Mouse (Mus musculus): ENCODE measurements around the gene Cygb. TPM values are rescaled to one million over a fixed set of nuclear protein-coding genes. Genes with fewer than 3 reads are reported as not detected.

The Cygb gene
- polyA plus RNA-seq, 1 experiment = 0.02 TPM

DNA sequence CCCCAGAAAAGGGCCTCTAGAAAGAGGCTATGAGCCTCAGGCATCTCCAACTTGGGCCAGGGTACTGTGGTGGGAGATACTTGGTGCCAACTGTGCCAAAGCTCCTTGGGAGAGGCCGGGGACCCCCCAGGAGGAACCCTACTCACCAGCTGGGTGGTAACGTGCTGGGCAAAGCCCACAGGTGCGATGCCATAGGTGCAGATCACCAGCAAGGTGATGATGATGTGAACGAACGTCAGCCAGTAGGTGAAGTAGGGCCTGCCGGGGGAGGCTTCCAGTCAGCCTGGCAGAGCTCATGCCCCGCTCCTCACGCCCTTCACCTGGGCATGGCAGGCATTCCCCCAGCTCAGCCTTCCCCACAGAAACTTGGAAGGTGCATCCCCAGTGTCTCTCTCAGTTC, 52.1 kb downstream of the Cygb start:
- Histone ChIP-seq H3K4me3 (replicated peaks) (no peak overlapping the region), H3K36me3 (ENCODE audit: control insufficient read depth) (peaks cover 98% of the 10 kb centered on the region), H3K27me3 (ENCODE audit: control insufficient read depth) (no peaks in the 10 kb centered on the region), H3K9me3 (ENCODE audit: control insufficient read depth, low read length) (no peaks in the 10 kb centered on the region), H3K4me1 (ENCODE audit: control insufficient read depth) (peaks cover 8% of the 10 kb centered on the region)
- TF ChIP-seq GATA1 (IDR thresholded peaks at IDR 0.05; ENCODE audit: low read length) (no peak), TAL1 (IDR thresholded peaks at IDR 0.05; ENCODE audit: low read length) (no peak)

DNA sequence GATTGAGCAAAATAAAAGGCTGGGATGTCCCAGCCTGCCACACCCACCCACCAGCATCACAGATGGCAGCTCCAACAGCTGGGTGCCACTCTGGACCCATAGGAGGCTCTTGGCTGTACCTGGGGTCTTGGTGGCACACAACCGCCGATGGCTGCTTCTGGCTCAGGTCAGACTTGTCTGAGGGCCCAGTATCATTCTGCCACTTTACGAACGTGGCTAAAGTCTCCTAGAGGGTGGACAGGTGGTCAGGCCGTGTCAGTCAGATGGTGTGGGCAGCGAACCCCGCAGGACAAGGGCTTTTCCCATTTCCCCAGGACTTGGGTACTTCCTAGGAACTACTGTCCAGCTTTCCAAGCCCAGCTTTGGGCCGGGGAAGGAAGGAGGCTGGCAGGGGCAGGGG, 52.9 kb downstream of the Cygb start:
- Histone ChIP-seq H3K27me3 (ENCODE audit: control insufficient read depth) (no peaks in the 10 kb centered on the region), H3K9me3 (ENCODE audit: control insufficient read depth, low read length) (no peaks in the 10 kb centered on the region), H3K4me1 (ENCODE audit: control insufficient read depth) (peaks cover 8% of the 10 kb centered on the region), H3K4me3 (replicated peaks) (no peak overlapping the region), H3K36me3 (ENCODE audit: control insufficient read depth) (peaks cover 95% of the 10 kb centered on the region)
- TF ChIP-seq TAL1 (IDR thresholded peaks at IDR 0.05; ENCODE audit: low read length) = no peak
- no peak for TF ChIP-seq GATA1 (IDR thresholded peaks at IDR 0.05; ENCODE audit: low read length)

DNA sequence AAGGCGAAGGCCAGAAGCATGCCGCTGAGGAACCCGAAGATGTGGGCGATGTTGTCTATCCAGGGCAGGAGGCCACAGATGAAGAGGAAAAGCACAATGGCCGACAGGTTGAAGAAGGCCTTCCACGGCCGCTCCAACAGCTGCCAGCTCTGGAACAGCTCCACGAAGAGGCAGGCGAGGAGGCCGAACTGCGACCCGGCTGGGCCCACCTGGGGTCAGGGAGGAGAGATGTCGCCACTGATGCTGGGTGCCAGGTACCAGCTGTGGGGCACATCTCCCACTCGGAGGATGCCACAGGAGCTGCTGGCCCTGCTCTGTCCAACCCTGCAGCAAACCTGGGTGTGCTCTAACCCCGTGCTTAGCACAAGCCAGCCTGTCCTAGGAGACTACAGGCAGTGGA, 54.9 kb downstream of the Cygb start:
- H3K9me3 ChIP-seq (ENCODE audit: control insufficient read depth, low read length) = no peaks in the 10 kb centered on the region
- TF ChIP-seq GATA1 (IDR thresholded peaks at IDR 0.05; ENCODE audit: low read length) (no peak), TAL1 (IDR thresholded peaks at IDR 0.05; ENCODE audit: low read length) (no peak)
- peaks cover 78% of the 10 kb centered on the region for H3K36me3 ChIP-seq (ENCODE audit: control insufficient read depth)
- H3K27me3 ChIP-seq (ENCODE audit: control insufficient read depth) = no peaks in the 10 kb centered on the region
- no peak overlapping the region for H3K4me3 ChIP-seq (replicated peaks)
- peaks cover 7% of the 10 kb centered on the region for H3K4me1 ChIP-seq (ENCODE audit: control insufficient read depth)

DNA sequence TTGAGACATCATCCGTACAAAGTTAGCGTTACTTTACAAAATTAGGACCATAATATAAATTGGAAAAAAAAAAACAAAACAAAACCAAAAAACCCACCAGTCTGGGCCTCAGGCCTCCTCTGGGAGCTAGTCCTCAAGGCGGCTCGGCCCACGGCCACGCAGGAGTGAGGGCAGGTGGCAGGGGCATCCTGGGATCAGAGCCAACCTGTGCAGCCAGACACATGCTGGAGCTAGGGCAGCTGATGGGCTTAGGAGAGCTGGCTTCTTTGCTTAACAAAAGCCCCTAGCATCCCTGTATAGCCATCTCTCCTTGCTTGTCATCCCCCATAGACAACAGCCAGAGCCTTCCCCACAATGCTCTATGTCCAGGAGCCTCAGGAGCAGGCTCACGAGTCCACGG, 55.9 kb downstream of the Cygb start:
- Histone ChIP-seq H3K4me3 (replicated peaks) (no peak overlapping the region), H3K9me3 (ENCODE audit: control insufficient read depth, low read length) (no peaks in the 10 kb centered on the region), H3K4me1 (ENCODE audit: control insufficient read depth) (no peaks in the 10 kb centered on the region), H3K36me3 (ENCODE audit: control insufficient read depth) (peaks cover 68% of the 10 kb centered on the region), H3K27me3 (ENCODE audit: control insufficient read depth) (peaks cover 3% of the 10 kb centered on the region; the same call in 1 of the 2 replicates)
- TF ChIP-seq TAL1 (IDR thresholded peaks at IDR 0.05; ENCODE audit: low read length) = no peak
- TF ChIP-seq GATA1 (IDR thresholded peaks at IDR 0.05; ENCODE audit: low read length) = no peak

DNA sequence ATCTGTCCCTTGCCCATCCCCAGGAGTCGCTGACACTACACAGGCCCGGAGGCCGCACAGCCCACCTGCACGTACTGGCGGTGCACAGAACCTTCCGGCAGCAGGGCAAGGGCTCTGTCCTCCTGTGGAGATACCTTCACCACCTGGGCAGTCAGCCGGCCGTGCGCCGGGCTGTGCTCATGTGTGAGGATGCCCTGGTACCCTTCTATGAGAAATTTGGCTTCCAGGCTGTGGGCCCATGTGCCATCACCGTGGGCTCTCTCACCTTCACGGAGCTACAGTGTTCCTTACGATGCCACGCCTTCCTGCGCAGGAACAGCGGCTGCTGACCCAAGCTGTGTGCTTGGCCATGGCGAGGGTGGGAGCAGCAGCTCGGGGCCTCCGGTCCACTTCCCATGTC, 57.3 kb downstream of the Cygb start:
- peaks cover 6% of the 10 kb centered on the region for H3K27me3 ChIP-seq (ENCODE audit: control insufficient read depth)
- peaks cover 9% of the 10 kb centered on the region for H3K4me1 ChIP-seq (ENCODE audit: control insufficient read depth)
- no peak overlapping the region for H3K4me3 ChIP-seq (replicated peaks)
- no peaks in the 10 kb centered on the region for H3K9me3 ChIP-seq (ENCODE audit: control insufficient read depth, low read length)
- TF ChIP-seq GATA1 (IDR thresholded peaks at IDR 0.05; ENCODE audit: low read length) (no peak), TAL1 (IDR thresholded peaks at IDR 0.05; ENCODE audit: low read length) (no peak)
- peaks cover 54% of the 10 kb centered on the region for H3K36me3 ChIP-seq (ENCODE audit: control insufficient read depth)

Other genes with a start within 250 kb of the Cygb start
- gene Rnf157, start 241.3 kb downstream of the Cygb start, polyA plus RNA-seq (2012) = 0.04 TPM in 1 of 2 replicates, not detected in the other
- 377 and 469 TPM in 2 replicates for gene Ubald2, start 220.2 kb downstream of the Cygb start, polyA plus RNA-seq (2012)
- gene Qrich2, start 188.1 kb downstream of the Cygb start, polyA plus RNA-seq (2012) = 0.01 TPM in 1 of 2 replicates, not detected in the other
- gene Prpsap1, start 160.1 kb downstream of the Cygb start, polyA plus RNA-seq (2012) = 1.2 and 1.4 TPM in 2 replicates
- gene Sphk1, start 123.4 kb downstream of the Cygb start, polyA plus RNA-seq (2012) = 13.6 and 14.3 TPM in 2 replicates
- gene Ube2o, start 72.9 kb downstream of the Cygb start, polyA plus RNA-seq (2012) = 71.6 and 80.5 TPM in 2 replicates
- gene Aanat, start 67.9 kb downstream of the Cygb start, polyA plus RNA-seq (2012) = not detected in 2 replicates
- 1.6 and 1.8 TPM in 2 replicates for gene Rhbdf2, start 27.3 kb downstream of the Cygb start, polyA plus RNA-seq (2012)
- gene Prcd, start 779 bp downstream of the Cygb start, polyA plus RNA-seq (2012) = not detected in 2 replicates
- not detected in 2 replicates for gene St6galnac1, start 121.2 kb upstream of the Cygb start, polyA plus RNA-seq (2012)
- gene Mxra7, start 173.7 kb upstream of the Cygb start, polyA plus RNA-seq (2012) = 0.03 and 0.05 TPM in 2 replicates
- gene Mettl23, start 189.0 kb upstream of the Cygb start, polyA plus RNA-seq (2012) = 3.4 and 3.5 TPM in 2 replicates
- 3.6 and 5.9 TPM in 2 replicates for gene Jmjd6, start 189.1 kb upstream of the Cygb start, polyA plus RNA-seq (2012)
- 0.91 and 1.2 TPM in 2 replicates for gene Mfsd11, start 198.1 kb upstream of the Cygb start, polyA plus RNA-seq (2012)
- 109 and 111 TPM in 2 replicates for gene Srsf2, start 198.8 kb upstream of the Cygb start, polyA plus RNA-seq (2012)